11 mouse cellular contexts compared by ENCODE assay signal in the genomic region with DNA sequence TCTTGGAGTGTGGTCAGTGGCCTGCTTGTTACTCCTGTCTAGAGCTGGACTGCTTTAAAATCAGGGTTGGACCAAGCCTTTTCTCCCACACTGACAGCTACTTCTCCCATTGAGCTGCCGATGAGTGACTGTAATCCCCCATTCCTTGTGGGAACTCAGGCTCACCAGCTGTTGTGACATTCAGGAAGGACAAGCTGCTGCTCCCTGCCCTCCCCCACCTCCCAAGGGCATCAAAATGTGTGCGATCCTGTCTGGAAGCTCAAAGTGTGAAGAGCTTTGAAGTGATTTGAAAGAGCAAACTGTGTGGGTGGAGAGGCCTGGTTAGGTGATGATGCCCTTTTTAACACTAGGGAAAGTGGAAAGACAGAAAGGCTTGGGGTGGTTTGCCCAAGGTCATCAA. TPM values are rescaled to one million over a fixed set of nuclear protein-coding genes. Genes with fewer than 3 reads are reported as not detected.
A peak's percentile ranks its signal among the peaks of the same experiment; 100 is the strongest.
DNase-seq lines count a peak whose midpoint lies in the region.
"Had no signal": no experiment of that assay in that cellular context is flagged by ENCODE, and none has a peak within 500 bp of the region (broad histone marks: within the 10 kb centered on the region; RNA-seq: fewer than 3 reads in every experiment).

No protein-coding gene starts in this region.

- intact Hi-C loops in heart, postnatal 36 days (cut with DNase I): no loop called here
- intact Hi-C loops in left cerebral cortex, postnatal 4 days (cut with DNase I): no loop called here
- intact Hi-C loops in left cerebral cortex, postnatal 36 days (cut with DNase I): no loop called here

- peak; percentile 63 for DNase-seq in heart, adult 11 months
- no peak for DNase-seq in heart, postnatal 36 days
- DNase-seq in left cerebral cortex, postnatal 4 days: peak; percentile 41
- DNase-seq in left cerebral cortex, postnatal 36 days (ENCODE audit: low spot score in 2 of 2): no peak
- DNase-seq in ES-CJ7 (ENCODE audit: low read depth, low spot score) (peak; percentile 63), ZHBTc4 (ENCODE audit: low read depth, low spot score) (peak; percentile 81)
- no peak for DNase-seq in T-cell, adult 2 months (ENCODE audit: low spot score)
- DNase-seq: cerebellum, adult 8-10 months; gastrocnemius, postnatal 25 days; lung, embryonic 14.5 days; thymus, postnatal 25 days had no signal

RNA-seq across cellular contexts. Expression of a gene that starts 15.9 kb away (rescaled TPM):
- total RNA-seq in heart, postnatal 36 days (2021): 10 to 100 TPM; 22.9 to 23.8 TPM
- 10 to 100 TPM; 68.9 to 81.0 TPM for total RNA-seq in left cerebral cortex, postnatal 4 days (2021)
- total RNA-seq in left cerebral cortex, postnatal 36 days (2021): 10 to 100 TPM; 46.9 to 47.0 TPM

Comparison
In these comparisons a context has a peak if more than half of its experiments do, and no peak if none do; other contexts are left out.
1. DNase-seq: peak in heart, adult 11 months (single experiment), left cerebral cortex, postnatal 4 days (single experiment), ES-CJ7 (single experiment) and ZHBTc4 (single experiment); none in heart, postnatal 36 days (0 of 2), left cerebral cortex, postnatal 36 days (0 of 2) and T-cell, adult 2 months (single experiment).